Mouse (Mus musculus): ENCODE data around the gene Pip5k1c.

- no peak for TF ChIP-seq GATA1 (IDR thresholded peaks at IDR 0.05; ENCODE audit: borderline replicate concordance, low read length)
- no peak for TF ChIP-seq FLI1 (IDR thresholded peaks at IDR 0.05; ENCODE audit: low read length)
Observed at GRCm38 (mm10) chr10:81344421-81345161, 51.8 kb downstream of the Pip5k1c start.

Data from megakaryocyte, embryonic 14.5 days (primary cell).